Mouse (Mus musculus) adrenal gland, postnatal 25 days (tissue): ENCODE measurements around the gene Asz1. TPM values are rescaled to one million over a fixed set of nuclear protein-coding genes. Genes with fewer than 3 reads are reported as not detected.

Source experiments
- DNase-seq: peaks from one replicate; pipeline ENCODE4 v3.0.0; 2021; ENCODE audit warnings: mixed read lengths
- total RNA-seq: library from RNA; stranded (reverse); gene quantifications from 2 replicates; pipeline ENCODE4 v1.2.3, GENCODE M21; 2021

Asz1 gene
- total RNA-seq, 1 experiment from 2014 or later: not detected

GRCm38 (mm10) chr6:18002065-18002464 lies 106.8 kb downstream of the Asz1 start:
- DNase-seq: no peak

Other genes starting within 250 kb of the Asz1 start
- gene Wnt2, start 78.5 kb downstream of the Asz1 start, total RNA-seq: 0.12 and 0.38 TPM in 2 replicates
- gene Cftr, start 61.6 kb upstream of the Asz1 start, total RNA-seq: not detected in 2 replicates